Mouse (Mus musculus) embryonic fibroblast, embryonic 13.5 days (primary cell): ENCODE results near the gene Pip4k2b. TPM values are rescaled to one million over a fixed set of nuclear protein-coding genes. Genes with fewer than 3 reads are reported as not detected.

Source experiments
- H3K27ac ChIP-seq: 2 replicates; pipeline ENCODE4 v1.5.1; 2012; ENCODE audit warnings: low read length, control low read depth, inconsistent platforms; ENCODE audit not compliant: insufficient read depth
- H3K4me1 ChIP-seq: 2 replicates; pipeline ENCODE4 v1.6.1; 2011; ENCODE audit warnings: low read length; ENCODE audit not compliant: control insufficient read depth, insufficient read depth
- H3K4me3 ChIP-seq: 2 replicates; pipeline ENCODE4 v1.5.1; 2011; ENCODE audit warnings: mild to moderate bottlenecking, control low read depth, low read length; ENCODE audit not compliant: insufficient read depth
- CTCF ChIP-seq: IDR thresholded peaks from 2 replicates; pipeline ENCODE4 v1.5.1; 2011; ENCODE audit warnings: mild to moderate bottlenecking, control low read depth, low read length, moderate library complexity, borderline replicate concordance; ENCODE audit not compliant: insufficient read depth
- POLR2A ChIP-seq: IDR thresholded peaks from 2 replicates; pipeline ENCODE4 v1.6.1; 2011; ENCODE audit warnings: low read depth, mild to moderate bottlenecking, control low read depth, low read length, moderate library complexity
- polyA plus RNA-seq: library from polyadenylated mRNA; stranded (reverse); fragments of >200 nt; gene quantifications from 2 replicates; pipeline ENCODE4 v1.2.4, GENCODE M21; 2011; ENCODE audit warnings: low read depth; ENCODE audit not compliant: missing spikeins, insufficient read length

The Pip4k2b gene
- polyA plus RNA-seq, 1 experiment: 40.7 TPM

GRCm38 (mm10) chr11:97778918-97779317 is 34.4 kb upstream of the Pip4k2b start:
- peaks cover 6% of the 10 kb centered on the region; the same call in 1 of the 2 replicates for H3K4me1 ChIP-seq
- TF ChIP-seq POLR2A: no peak
- no peak for TF ChIP-seq CTCF
- no peak overlapping the region for H3K27ac ChIP-seq
- peak overlapping the region; percentile 14; the same call in 1 of the 2 replicates for H3K4me3 ChIP-seq

DNA sequence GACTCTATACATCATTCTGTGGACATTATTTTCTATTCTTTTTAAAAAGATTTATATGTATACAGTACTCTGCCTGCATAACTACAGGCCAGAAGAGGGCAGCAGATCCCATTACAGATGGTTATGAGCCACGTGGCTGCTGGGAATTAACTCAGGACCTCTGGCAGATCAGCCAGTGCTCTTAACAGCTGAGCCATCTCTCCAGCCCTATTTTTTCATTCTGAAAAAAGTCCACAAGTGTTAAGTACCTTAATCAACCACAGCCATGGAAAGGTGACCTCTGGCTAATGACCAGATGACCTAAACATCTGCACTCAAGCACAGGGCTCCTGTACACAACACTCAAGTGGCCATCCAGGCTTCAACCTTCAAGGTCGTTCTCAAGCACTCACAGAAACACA is 32.6 kb upstream of the Pip4k2b start:
- Histone ChIP-seq H3K4me1 (peaks cover 6% of the 10 kb centered on the region; the same call in 1 of the 2 replicates), H3K4me3 (no peak overlapping the region), H3K27ac (no peak overlapping the region)
- no peak for TF ChIP-seq CTCF
- TF ChIP-seq POLR2A: no peak

GRCm38 (mm10) chr11:97776497-97777128 is 32.1 kb upstream of the Pip4k2b start:
- no peak for TF ChIP-seq CTCF
- peak; percentile 41 for TF ChIP-seq POLR2A
- Histone ChIP-seq H3K4me1 (peaks cover 6% of the 10 kb centered on the region; the same call in 1 of the 2 replicates), H3K4me3 (no peak overlapping the region), H3K27ac (no peak overlapping the region)

DNA sequence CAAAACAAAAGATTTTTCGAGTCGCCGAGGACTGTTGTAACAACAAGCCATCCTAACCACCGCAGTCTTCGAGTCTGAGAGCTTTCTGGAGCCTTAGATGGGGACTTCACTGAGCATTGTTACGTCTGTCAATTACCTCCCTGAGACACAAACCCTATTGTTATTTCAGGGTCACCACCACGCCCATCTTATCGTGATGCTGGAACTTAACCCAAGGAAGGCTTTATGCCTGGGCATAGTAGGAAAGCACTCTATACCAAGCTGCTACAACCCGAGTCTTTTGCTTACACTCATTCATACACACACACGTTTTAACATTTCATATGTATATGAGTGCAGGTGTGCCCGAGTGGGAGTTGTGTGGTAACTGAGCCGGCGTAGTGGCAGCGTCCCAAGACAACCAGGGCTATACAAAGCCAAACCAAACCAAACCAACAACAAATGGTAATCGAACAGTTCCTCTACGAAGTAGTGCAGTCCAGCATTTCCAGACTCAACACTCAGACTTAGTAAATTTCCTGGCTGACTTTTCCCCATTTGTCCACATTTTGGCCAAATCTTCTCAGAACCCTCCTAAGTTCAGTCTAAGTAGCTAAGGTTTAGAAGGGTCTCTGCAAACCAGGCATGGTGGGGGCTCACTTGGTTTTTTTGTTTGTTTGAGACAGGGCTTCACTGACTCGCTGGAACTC is 31.4 kb upstream of the Pip4k2b start, which contains the start of gene 1700001P01Rik:
Gene 1700001P01Rik (minus strand): TSS at position 111 of the 689 bp plus-strand sequence.
- TF ChIP-seq CTCF: no peak
- TF ChIP-seq POLR2A: 0 out of 2 replicates have a peak, but pooled peaks have one; percentile 30
- no peak within 1 kb of the TSS for H3K27ac ChIP-seq
- peaks cover 6% of the 10 kb centered on the region; the same call in 1 of the 2 replicates for H3K4me1 ChIP-seq
- no peak within 1 kb of the TSS for H3K4me3 ChIP-seq

DNA sequence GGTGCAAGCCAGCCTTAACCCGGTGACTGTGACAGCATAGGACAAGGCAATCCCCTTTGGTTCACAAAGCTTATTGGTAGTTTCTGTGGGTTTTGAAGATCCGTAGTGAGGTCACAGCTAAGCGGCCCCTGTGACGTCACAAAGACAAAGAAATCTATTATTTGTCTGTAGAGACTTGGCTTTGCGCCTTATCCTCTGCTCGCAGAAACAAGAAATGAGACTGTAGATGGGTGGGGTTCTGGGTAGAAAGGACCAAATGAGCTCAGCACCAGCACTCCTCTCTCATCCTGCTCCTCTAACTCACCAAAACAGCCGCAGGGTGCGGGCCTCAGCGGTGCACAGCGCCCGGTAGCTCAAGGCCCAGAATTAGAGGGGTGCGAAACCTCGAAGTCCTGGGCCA is 30.7 kb upstream of the Pip4k2b start:
- no peak overlapping the region for H3K27ac ChIP-seq
- peaks cover 3% of the 10 kb centered on the region; the same call in 1 of the 2 replicates for H3K4me1 ChIP-seq
- TF ChIP-seq CTCF (no peak), POLR2A (no peak)
- H3K4me3 ChIP-seq: no peak overlapping the region

DNA sequence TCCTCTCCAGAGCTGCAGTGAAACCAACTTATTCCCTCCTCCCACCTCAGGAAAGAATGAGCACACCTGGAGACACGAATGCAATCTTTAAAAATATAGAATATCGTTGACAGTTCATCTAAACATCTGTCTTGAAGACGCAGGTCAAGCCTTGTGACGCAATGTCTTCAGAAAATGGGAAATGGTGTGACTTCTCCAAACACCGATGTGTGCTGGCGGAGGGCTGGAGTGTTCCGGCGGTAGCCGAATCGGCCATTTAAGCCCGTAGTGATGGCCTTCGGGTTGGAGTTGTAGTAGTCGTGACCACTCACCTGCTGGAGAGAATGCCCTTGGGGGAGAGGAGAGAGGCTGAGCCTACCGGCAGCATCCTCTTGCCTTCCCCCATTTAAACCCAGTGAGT is 26.9 kb upstream of the Pip4k2b start:
- Histone ChIP-seq H3K4me1 (no peaks in the 10 kb centered on the region), H3K27ac (no peak overlapping the region), H3K4me3 (no peak overlapping the region)
- TF ChIP-seq CTCF: no peak
- no peak for TF ChIP-seq POLR2A

GRCm38 (mm10) chr11:97769704-97770103 is 25.2 kb upstream of the Pip4k2b start:
- Histone ChIP-seq H3K27ac (no peak overlapping the region), H3K4me3 (no peak overlapping the region), H3K4me1 (no peaks in the 10 kb centered on the region; the same call in 1 of the 2 replicates)
- no peak for TF ChIP-seq CTCF
- TF ChIP-seq POLR2A: no peak

GRCm38 (mm10) chr11:97766154-97766881 is 21.8 kb upstream of the Pip4k2b start, which contains the start of gene Cwc25:
TSS of gene Cwc25 (minus strand) at chr11:97766556.
- TF ChIP-seq POLR2A (peak; percentile 88), CTCF (no peak)
- Histone ChIP-seq H3K27ac (peak within 1 kb of the TSS; percentile 84), H3K4me3 (peak within 1 kb of the TSS; percentile 92), H3K4me1 (no peaks in the 10 kb centered on the region; the same call in 1 of the 2 replicates)

DNA sequence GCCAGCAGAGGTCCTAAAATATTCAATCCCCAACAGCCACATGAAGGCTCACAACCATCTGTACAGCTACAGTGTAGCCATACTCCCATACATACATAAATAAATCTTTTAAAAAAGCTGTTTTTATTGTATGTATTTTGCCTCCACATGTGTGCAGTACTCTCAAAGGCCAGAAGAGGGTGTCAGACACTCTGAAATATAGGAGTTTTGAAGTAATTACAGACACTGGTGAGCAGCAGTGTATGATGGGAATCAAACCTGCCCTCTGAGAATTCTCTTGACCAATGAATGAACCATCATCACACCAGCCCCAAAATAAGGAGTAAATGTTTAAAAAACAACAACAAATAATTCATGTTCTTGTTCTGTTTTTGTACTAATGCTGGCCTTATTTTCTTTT is 17.1 kb upstream of the Pip4k2b start:
- Histone ChIP-seq H3K27ac (no peak overlapping the region), H3K4me1 (no peaks in the 10 kb centered on the region; the same call in 1 of the 2 replicates), H3K4me3 (no peak overlapping the region)
- TF ChIP-seq POLR2A (no peak), CTCF (no peak)

DNA sequence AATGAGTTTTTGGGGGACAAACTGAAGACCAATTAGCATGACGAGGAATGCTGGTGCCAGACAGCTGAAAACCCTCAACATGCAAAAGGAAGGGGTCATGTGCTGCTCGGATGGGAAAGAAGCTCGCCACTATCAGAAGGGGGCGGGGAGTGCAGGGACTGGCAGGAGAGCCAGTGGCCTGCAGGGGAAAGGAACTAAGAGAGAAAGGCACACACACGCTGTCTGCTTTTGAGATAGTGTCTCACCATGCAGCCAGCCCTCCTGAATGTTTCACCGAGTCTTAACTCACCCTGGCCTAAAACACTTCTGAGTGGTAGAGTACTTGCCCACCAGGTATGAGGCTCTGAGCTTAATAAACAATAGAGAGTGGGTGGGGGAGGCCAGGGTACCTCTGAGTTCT is 14.4 kb upstream of the Pip4k2b start:
- H3K4me1 ChIP-seq: no peaks in the 10 kb centered on the region
- no peak for TF ChIP-seq CTCF
- no peak for TF ChIP-seq POLR2A
- H3K4me3 ChIP-seq: no peak overlapping the region
- no peak overlapping the region for H3K27ac ChIP-seq
